Mouse (Mus musculus) G1E (cell line): ENCODE measurements around the gene Zdhhc8. TPM values are rescaled to one million over a fixed set of nuclear protein-coding genes. Genes with fewer than 3 reads are reported as not detected.

Experiments used
- ATAC-seq: 2 replicates; pipeline ENCODE4 v1.8.0; 2016; ENCODE audit warnings: mild to moderate bottlenecking; ENCODE audit not compliant: insufficient number of reproducible peaks, poor library complexity, low FRiP score, severe bottlenecking; ENCODE audit errors: extremely low read depth
- DNase-seq: peaks from one replicate; pipeline ENCODE4 v3.0.0; 2012; ENCODE audit warnings: low spot score
- H3K27me3 ChIP-seq: 2 replicates; pipeline ENCODE4 v1.6.1; 2012; ENCODE audit warnings: mild to moderate bottlenecking, low read length, inconsistent platforms; ENCODE audit not compliant: insufficient read depth
- H3K36me3 ChIP-seq: replicated peaks from 2 replicates; pipeline ENCODE3; 2012; ENCODE audit warnings: mild to moderate bottlenecking, inconsistent platforms
- H3K4me1 ChIP-seq: 2 replicates; pipeline ENCODE4 v1.6.1; 2012; ENCODE audit warnings: low read depth, low read length, inconsistent platforms, mixed read lengths; ENCODE audit not compliant: insufficient read depth
- H3K4me3 ChIP-seq: 2 replicates; pipeline ENCODE4 v1.5.1; 2012; ENCODE audit warnings: low read depth, mild to moderate bottlenecking, inconsistent platforms, low read length, moderate library complexity, mixed read lengths
- H3K9me3 ChIP-seq: replicated peaks from 2 replicates; pipeline ENCODE4 v1.6.1; 2012; ENCODE audit warnings: inconsistent platforms
- CTCF ChIP-seq: IDR thresholded peaks from 2 replicates; pipeline ENCODE4 v1.5.1; 2012; ENCODE audit warnings: low read depth, low read length, inconsistent platforms, mixed read lengths
- GATA1 ChIP-seq: IDR thresholded peaks from 2 replicates; pipeline ENCODE4 v1.6.1; 2012; ENCODE audit warnings: borderline replicate concordance, low read length, inconsistent platforms, mixed read lengths
- GATA2 ChIP-seq: IDR thresholded peaks from 2 replicates; pipeline ENCODE4 v1.6.1; 2012; ENCODE audit warnings: low read depth, low read length, inconsistent platforms, borderline replicate concordance
- POLR2AphosphoS5 ChIP-seq: IDR thresholded peaks from 2 replicates; pipeline ENCODE4 v1.6.1; 2012; ENCODE audit warnings: low read depth, low read length, inconsistent platforms; ENCODE audit not compliant: insufficient replicate concordance
- TAL1 ChIP-seq: conservative IDR thresholded peaks from 2 replicates; pipeline ENCODE4 v1.6.1; 2012; ENCODE audit warnings: low read depth, low read length, inconsistent platforms, mixed read lengths
- polyA plus RNA-seq: library from polyadenylated mRNA; stranded (reverse); fragments of >175 nt; gene quantifications from 2 replicates; pipeline ENCODE4 v1.2.3, GENCODE M21; 2012
- total RNA-seq, 2 experiments: library from RNA; stranded (forward) in 1 of 2; stranded (reverse) in 1 of 2; fragments of 200-1000 nt in 1 of 2; fragments of >200 nt in 1 of 2; fragmentation: Nextera tagmentation in 1 of 2; gene quantifications; 2 replicates each; pipeline ENCODE4 v1.2.3; 2014 to 2017

Zdhhc8 gene
- total and polyA plus RNA-seq, 3 experiments = 0.45 to 4.7 (median 0.71) TPM

DNA sequence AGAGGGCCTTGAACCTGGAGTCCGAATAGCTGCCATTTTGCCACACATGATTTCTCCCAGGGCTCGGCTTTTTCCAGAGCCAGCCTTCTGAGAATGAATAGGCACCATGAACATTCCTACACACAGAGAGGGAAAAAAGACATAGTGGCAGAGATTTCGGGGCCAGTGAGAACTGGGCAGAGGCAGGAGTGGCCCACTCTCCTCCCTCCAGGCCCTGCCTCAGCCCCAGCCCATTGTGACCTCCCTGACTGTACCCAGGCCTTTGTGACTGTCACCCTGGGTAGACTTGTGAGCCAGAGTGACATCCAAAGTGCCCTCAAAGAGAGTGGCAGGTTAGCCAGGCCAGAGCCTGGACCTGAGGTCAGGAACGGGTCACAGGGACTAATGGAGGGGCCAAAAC lies 17.4 kb downstream of the Zdhhc8 start, which contains the start of gene Ccdc188:
Gene Ccdc188 (plus strand): TSS at position 301 of the 400 bp plus-strand sequence.
- Histone ChIP-seq H3K36me3 (no peaks in the 10 kb centered on the region), H3K9me3 (no peaks in the 10 kb centered on the region), H3K4me1 (peaks cover 2% of the 10 kb centered on the region; the same call in 1 of the 2 replicates), H3K27me3 (peaks cover 63% of the 10 kb centered on the region), H3K4me3 (no peak within 1 kb of the TSS)
- ATAC-seq (no peak), DNase-seq (no peak)
- TF ChIP-seq POLR2AphosphoS5 = no peak
- TF ChIP-seq GATA1 = no peak
- TF ChIP-seq TAL1 = no peak
- TF ChIP-seq GATA2 = no peak
- TF ChIP-seq CTCF = no peak

DNA sequence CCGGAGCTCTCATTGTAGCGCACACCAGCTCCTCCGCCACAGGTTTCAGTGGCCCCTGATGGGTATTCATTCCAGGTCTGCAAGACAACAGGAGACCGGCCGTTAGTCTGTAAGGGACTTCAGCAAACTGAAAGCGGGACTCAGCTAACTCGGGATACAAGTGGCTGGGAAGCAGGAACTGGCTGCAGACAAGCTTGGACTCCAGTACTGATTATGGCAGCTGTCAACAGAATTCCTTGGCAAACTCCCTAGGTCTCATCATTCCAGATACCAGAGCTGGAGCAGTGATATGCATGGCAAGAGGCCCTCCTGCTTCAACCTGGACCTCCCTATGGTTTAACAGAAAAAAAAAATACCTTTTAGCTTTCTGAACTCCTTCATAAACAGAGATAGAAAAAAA lies 20.1 kb downstream of the Zdhhc8 start:
- H3K4me1 ChIP-seq = peaks cover 6% of the 10 kb centered on the region
- TF ChIP-seq CTCF (no peak), POLR2AphosphoS5 (no peak), GATA2 (no peak)
- no peaks in the 10 kb centered on the region for H3K36me3 ChIP-seq

DNA sequence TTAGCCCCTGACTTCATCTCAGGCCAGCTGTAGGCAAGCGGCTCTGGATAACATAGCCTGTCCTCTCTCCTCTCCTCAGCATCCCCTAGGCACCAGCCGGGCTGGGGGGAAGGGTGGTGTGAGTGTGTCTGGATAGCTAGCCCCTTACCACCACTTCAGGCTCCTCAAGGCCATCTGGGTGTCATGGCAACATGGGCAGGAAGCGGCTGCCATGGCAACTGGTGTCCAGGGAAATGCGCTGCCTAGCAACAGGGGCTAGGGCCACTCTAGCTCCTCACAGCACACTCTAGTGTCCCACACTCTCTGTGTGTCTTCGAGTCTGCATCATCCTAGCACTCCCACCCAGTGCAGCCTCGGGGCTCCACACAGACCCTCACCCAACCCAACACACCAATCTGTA lies 21.2 kb downstream of the Zdhhc8 start:
- TF ChIP-seq POLR2AphosphoS5 (no peak), CTCF (no peak), GATA1 (no peak), GATA2 (no peak), TAL1 (no peak)
- Histone ChIP-seq H3K36me3 (no peaks in the 10 kb centered on the region), H3K4me1 (peaks cover 6% of the 10 kb centered on the region), H3K27me3 (peaks cover 51% of the 10 kb centered on the region), H3K9me3 (no peaks in the 10 kb centered on the region), H3K4me3 (no peak overlapping the region)
- ATAC-seq = no peak
- no peak for DNase-seq

More for the DNA sequence above, 20.1 kb downstream of the Zdhhc8 start:
- DNase-seq (no peak), ATAC-seq (no peak)
- Histone ChIP-seq H3K4me3 (no peak overlapping the region), H3K27me3 (peaks cover 58% of the 10 kb centered on the region), H3K9me3 (no peaks in the 10 kb centered on the region)

DNA sequence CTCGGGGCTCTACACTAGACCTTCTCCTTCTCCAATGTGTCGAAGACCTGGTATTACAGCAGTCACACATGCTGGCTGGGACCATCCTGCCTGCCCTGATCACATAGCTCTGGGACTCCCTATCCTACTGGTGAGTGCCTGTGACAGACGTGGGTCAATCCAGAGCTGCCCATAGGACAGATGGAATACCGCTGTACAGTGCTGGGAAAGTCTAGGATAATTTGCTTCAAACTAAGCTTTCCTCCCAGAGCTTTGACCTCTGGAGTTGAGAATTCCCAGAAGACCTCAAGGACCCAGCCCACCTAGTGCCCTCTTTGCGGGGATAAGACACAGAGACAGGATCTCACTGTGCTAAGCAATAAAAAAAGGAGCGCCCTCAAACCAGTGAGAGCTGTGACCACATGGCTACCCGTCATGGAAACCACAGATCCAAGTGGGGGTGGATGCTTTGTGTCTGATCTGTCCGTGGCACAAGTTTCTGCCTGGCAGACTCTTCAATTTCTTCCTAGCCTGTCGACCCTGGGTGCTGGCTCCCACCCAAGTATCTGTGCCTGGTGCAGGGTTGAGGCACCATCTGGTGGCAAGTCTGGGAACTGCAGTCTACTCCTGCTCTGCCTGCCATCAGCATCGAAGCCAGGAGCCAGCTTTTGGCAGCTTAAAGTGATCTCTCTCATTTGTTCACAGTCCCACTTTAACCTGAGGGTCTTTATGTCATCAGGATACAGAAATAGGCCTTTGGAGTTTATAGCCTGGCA lies 23.3 kb downstream of the Zdhhc8 start:
- Histone ChIP-seq H3K9me3 (no peaks in the 10 kb centered on the region), H3K4me1 (peaks cover 6% of the 10 kb centered on the region), H3K4me3 (no peak overlapping the region), H3K36me3 (no peaks in the 10 kb centered on the region), H3K27me3 (peaks cover 50% of the 10 kb centered on the region)
- no peak for ATAC-seq
- peak; percentile 95 for TF ChIP-seq CTCF
- no peak for TF ChIP-seq POLR2AphosphoS5
- TF ChIP-seq GATA2 = no peak
- TF ChIP-seq GATA1 = no peak
- no peak for TF ChIP-seq TAL1
- DNase-seq = peak; percentile 65

DNA sequence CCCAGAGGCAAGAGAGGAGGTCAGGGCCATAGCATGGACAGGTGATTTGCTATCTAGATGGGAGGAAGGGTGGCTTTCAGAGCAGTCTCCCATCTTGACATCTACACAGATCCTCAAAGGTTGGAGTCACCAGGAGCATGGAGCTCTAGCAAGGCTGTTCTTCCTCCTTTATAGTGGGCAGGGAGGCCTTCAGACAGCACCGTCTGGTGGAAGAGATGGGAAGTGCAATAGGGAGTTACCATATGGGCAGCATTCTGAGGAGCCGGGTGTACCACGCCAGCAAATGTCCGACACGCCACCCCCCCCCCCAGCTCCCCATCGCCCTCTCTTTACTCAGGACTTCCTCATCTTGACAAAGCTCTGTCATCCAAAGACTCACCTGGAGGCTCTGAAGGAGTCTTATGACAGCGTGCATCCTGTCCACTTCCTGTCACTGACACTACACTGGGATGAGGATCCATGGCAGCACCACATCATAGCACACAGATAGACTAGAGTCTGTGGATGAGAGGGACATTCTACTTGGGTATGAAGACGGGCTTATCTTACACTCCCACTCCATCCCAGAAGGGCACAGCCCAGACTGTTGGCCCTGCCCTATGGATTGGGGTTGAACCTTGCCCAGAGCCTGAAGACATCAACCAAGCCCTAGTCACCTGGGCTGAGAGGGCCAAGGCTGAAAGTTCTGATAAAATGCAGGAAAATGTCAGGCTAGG lies 24.1 kb downstream of the Zdhhc8 start:
- Histone ChIP-seq H3K36me3 (no peaks in the 10 kb centered on the region), H3K9me3 (no peaks in the 10 kb centered on the region), H3K4me3 (no peak overlapping the region), H3K4me1 (peaks cover 6% of the 10 kb centered on the region), H3K27me3 (peaks cover 49% of the 10 kb centered on the region)
- peak; percentile 91 for TF ChIP-seq CTCF
- TF ChIP-seq TAL1 = no peak
- peak; percentile 31 for DNase-seq
- no peak for ATAC-seq

DNA sequence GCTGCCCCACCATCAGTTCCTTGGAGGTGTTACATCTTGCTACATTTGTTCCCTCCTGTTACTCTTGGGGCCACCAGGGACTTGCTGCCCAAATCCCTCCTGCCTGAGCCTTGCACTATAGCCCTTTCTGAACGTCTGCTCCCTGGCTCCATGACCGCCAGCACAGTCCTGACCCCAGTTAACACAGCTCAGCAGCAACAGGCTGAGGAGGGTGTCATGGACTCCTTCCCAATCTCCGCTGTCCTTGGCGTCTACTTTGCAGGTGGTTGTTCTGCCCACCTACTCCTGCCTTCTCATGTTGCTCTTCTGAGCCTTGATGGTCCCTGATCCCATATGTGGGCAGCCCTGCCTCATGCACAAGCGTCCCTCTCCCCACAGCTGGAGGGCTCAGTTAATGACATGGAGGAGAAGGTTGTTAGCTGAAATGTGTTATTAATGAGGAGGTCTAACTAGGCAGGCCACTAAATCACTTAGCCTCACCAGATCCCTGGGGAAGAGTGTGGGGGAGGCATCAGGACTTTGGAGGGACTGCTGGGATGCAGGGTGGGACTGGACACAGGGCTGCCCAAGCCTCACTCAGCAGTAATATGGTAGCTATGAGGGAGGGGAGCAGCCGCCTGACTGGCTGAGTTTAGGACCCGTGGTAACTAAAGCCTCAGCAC lies 31.4 kb downstream of the Zdhhc8 start:
- H3K36me3 ChIP-seq = no peaks in the 10 kb centered on the region
- peaks cover 45% of the 10 kb centered on the region for H3K27me3 ChIP-seq
- H3K4me1 ChIP-seq = no peaks in the 10 kb centered on the region
- DNase-seq (no peak), ATAC-seq (no peak)
- H3K9me3 ChIP-seq = no peaks in the 10 kb centered on the region
- H3K4me3 ChIP-seq = no peak overlapping the region
- TF ChIP-seq GATA1 = no peak
- TF ChIP-seq TAL1 = no peak
- TF ChIP-seq GATA2 = no peak
- no peak for TF ChIP-seq CTCF
- no peak for TF ChIP-seq POLR2AphosphoS5
